Comparison of ENCODE assay signal across 12 mouse cellular contexts in genomic region chr11:45084506-45085037, GRCm38 (mm10).
"Had no signal": no experiment of that assay in that cellular context is flagged by ENCODE, and none has a peak within 500 bp of the region (broad histone marks: within the 10 kb centered on the region; RNA-seq: fewer than 3 reads in every experiment).

No protein-coding gene starts in this region.

- H3K27me3 ChIP-seq: intestine, embryonic 15.5 days; limb, embryonic 12.5 days; midbrain, embryonic 12.5 days; neural tube, embryonic 13.5 days had no signal

- H3K4me1 ChIP-seq: intestine, embryonic 15.5 days had no signal

- DNase-seq: lung, adult 18-20 months; retina, postnatal 1 day; right cerebral cortex, postnatal 4 days; spleen, adult 18-20 months; thymus, postnatal 4 days had no signal

- H3K9me3 ChIP-seq: intestine, embryonic 15.5 days; limb, embryonic 12.5 days; midbrain, embryonic 12.5 days; neural tube, embryonic 13.5 days had no signal

- ATAC-seq: midbrain, embryonic 16.5 days had no signal

- H3K4me3 ChIP-seq: intestine, embryonic 15.5 days; left cerebral cortex, adult 2 months; limb, embryonic 12.5 days; midbrain, embryonic 12.5 days; neural tube, embryonic 13.5 days had no signal

- H3K36me3 ChIP-seq: intestine, embryonic 15.5 days; limb, embryonic 12.5 days; midbrain, embryonic 12.5 days; neural tube, embryonic 13.5 days had no signal

- H3K9ac ChIP-seq: intestine, embryonic 15.5 days; limb, embryonic 12.5 days; liver, embryonic 14.5 days; midbrain, embryonic 12.5 days; neural tube, embryonic 13.5 days had no signal

- H3K4me2 ChIP-seq: intestine, embryonic 15.5 days; limb, embryonic 12.5 days; midbrain, embryonic 12.5 days; neural tube, embryonic 13.5 days had no signal

- H3K27ac ChIP-seq: intestine, embryonic 15.5 days; left cerebral cortex, adult 2 months; limb, embryonic 12.5 days; liver, embryonic 14.5 days; midbrain, embryonic 12.5 days; neural tube, embryonic 13.5 days had no signal
